Mouse (Mus musculus): ENCODE results near the gene Knl1.

GRCm38 (mm10) chr2:119019131-119019530 is 27.8 kb upstream of the Knl1 start:
- no peak for TF ChIP-seq CTCF (IDR thresholded peaks at IDR 0.05; ENCODE audit: low read depth, low read length)
- TF ChIP-seq TAL1 (conservative IDR thresholded peaks at IDR 0.05; ENCODE audit: low read depth, low read length) = no peak
- TF ChIP-seq GATA1 (IDR thresholded peaks at IDR 0.05; ENCODE audit: borderline replicate concordance, low read length) = no peak
- no peak for TF ChIP-seq GATA2 (IDR thresholded peaks at IDR 0.05; ENCODE audit: borderline replicate concordance, low read depth, low read length)

All from G1E (cell line).